8 mouse cellular contexts compared by ENCODE assay signal in the genomic region with DNA sequence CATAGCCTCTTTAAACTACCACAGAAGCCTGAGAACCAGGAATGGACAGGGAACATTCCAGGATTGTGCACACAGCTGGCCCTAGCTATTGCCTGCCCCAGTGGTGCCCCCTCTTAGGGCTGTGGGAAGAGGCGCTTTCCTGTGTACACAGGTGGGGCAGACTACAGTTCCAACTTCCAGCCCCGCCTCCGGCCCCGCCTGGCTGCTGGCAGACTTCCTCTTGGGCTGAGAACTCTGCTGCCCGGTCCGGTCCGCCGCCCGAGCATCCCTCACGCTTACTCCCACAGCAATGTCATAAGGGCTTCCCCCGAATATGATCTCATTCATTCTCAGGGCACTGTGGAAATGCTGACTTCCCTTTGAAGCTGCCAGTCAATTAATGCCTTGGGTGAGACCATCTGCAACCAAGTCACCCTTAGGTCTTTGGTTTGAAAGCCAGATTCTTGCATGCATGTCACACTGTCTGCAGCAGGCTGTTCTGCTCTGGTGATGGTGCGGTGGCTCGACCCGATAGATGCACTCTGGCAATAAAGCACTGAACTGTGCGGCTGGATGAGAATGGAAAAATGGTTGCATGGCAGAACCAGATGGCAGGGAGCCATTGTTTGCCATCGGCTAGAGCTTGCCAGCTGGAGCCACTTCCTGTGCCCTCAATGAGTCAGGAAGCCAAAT. TPM values are rescaled to one million over a fixed set of nuclear protein-coding genes. Genes with fewer than 3 reads are reported as not detected.
DNase-seq lines count a peak whose midpoint lies in the region; ATAC-seq lines count a peak whose summit lies in the region.

No protein-coding gene starts in this region.

- no peaks in the 10 kb centered on the region for H3K9me3 ChIP-seq in forebrain, embryonic 15.5 days
- no peaks in the 10 kb centered on the region for H3K9me3 ChIP-seq in hindbrain, embryonic 12.5 days (replicated peaks)
- H3K9me3 ChIP-seq in limb, embryonic 15.5 days, result no peaks in the 10 kb centered on the region
- no peaks in the 10 kb centered on the region for H3K9me3 ChIP-seq in midbrain, embryonic 14.5 days (ENCODE audit: control insufficient read depth, low read length)

- peaks cover 11% of the 10 kb centered on the region for H3K4me1 ChIP-seq in forebrain, embryonic 15.5 days
- H3K4me1 ChIP-seq in hindbrain, embryonic 12.5 days, result peaks cover 7% of the 10 kb centered on the region; the same call in 1 of the 2 replicates
- peaks cover 19% of the 10 kb centered on the region for H3K4me1 ChIP-seq in limb, embryonic 15.5 days
- no peaks in the 10 kb centered on the region for H3K4me1 ChIP-seq in midbrain, embryonic 14.5 days (ENCODE audit: control insufficient read depth, insufficient read depth, low read length)

- no peak overlapping the region for H3K4me2 ChIP-seq in forebrain, embryonic 15.5 days (replicated peaks)
- no peak overlapping the region for H3K4me2 ChIP-seq in hindbrain, embryonic 12.5 days (replicated peaks)
- peak overlapping the region; percentile 31 for H3K4me2 ChIP-seq in limb, embryonic 15.5 days
- H3K4me2 ChIP-seq in midbrain, embryonic 14.5 days (ENCODE audit: low read length), result no peak overlapping the region

- no peak overlapping the region for H3K9ac ChIP-seq in forebrain, embryonic 15.5 days (replicated peaks)
- no peak overlapping the region for H3K9ac ChIP-seq in hindbrain, embryonic 12.5 days
- no peak overlapping the region for H3K9ac ChIP-seq in limb, embryonic 15.5 days
- no peak overlapping the region for H3K9ac ChIP-seq in midbrain, embryonic 14.5 days (replicated peaks; ENCODE audit: low read length)

- H3K27ac ChIP-seq in forebrain, embryonic 15.5 days (replicated peaks), result no peak overlapping the region
- H3K27ac ChIP-seq in hindbrain, embryonic 12.5 days, result 0 out of 2 replicates have a peak overlapping the region, but pooled peaks have one; percentile 24
- peak overlapping the region; percentile 72 for H3K27ac ChIP-seq in limb, embryonic 15.5 days
- no peak overlapping the region for H3K27ac ChIP-seq in midbrain, embryonic 14.5 days (replicated peaks; ENCODE audit: low read depth, low read length)

- no peaks in the 10 kb centered on the region for H3K36me3 ChIP-seq in forebrain, embryonic 15.5 days
- no peaks in the 10 kb centered on the region for H3K36me3 ChIP-seq in hindbrain, embryonic 12.5 days
- H3K36me3 ChIP-seq in limb, embryonic 15.5 days, result no peaks in the 10 kb centered on the region
- no peaks in the 10 kb centered on the region for H3K36me3 ChIP-seq in midbrain, embryonic 14.5 days (ENCODE audit: control insufficient read depth, insufficient read depth, low read length)

- peak; percentile 48; the same call in 1 of the 2 replicates for ATAC-seq in forebrain, embryonic 15.5 days (replicated peaks)
- peak; percentile 71 for ATAC-seq in hindbrain, embryonic 12.5 days (ENCODE audit: low FRiP score)
- peak; percentile 86 for ATAC-seq in limb, embryonic 15.5 days (ENCODE audit: insufficient number of reproducible peaks, low FRiP score, low TSS enrichment, low read depth)
- ATAC-seq in midbrain, embryonic 14.5 days (ENCODE audit: low FRiP score, low TSS enrichment), result no peak

- 41% methylated on average over 16 of the region's 16 CpGs for WGBS in forebrain, embryonic 15.5 days
- 44% methylated on average over 16 of the region's 16 CpGs for WGBS in hindbrain, embryonic 12.5 days
- 34% methylated on average over 16 of the region's 16 CpGs for WGBS in limb, embryonic 15.5 days
- WGBS in midbrain, embryonic 14.5 days, result 54% methylated on average over 16 of the region's 16 CpGs

- DNase-seq in CD4-positive, CD25-positive, alpha-beta regulatory T cell, adult 2 months (ENCODE audit: low read depth, low spot score), result peak; percentile 49
- peak; percentile 48 for DNase-seq in adrenal gland, postnatal 25 days
- DNase-seq in midbrain, embryonic 14.5 days, result peak; percentile 27
- DNase-seq in thymus, postnatal 0 days (ENCODE audit: low spot score), result peak; percentile 55
- no peak for DNase-seq in frontal cortex, postnatal 10 days (ENCODE audit: low spot score in 2 of 2)

- no peaks in the 10 kb centered on the region for H3K27me3 ChIP-seq in forebrain, embryonic 15.5 days
- no peaks in the 10 kb centered on the region for H3K27me3 ChIP-seq in hindbrain, embryonic 12.5 days
- H3K27me3 ChIP-seq in limb, embryonic 15.5 days, result no peaks in the 10 kb centered on the region
- H3K27me3 ChIP-seq in midbrain, embryonic 14.5 days (ENCODE audit: control insufficient read depth, insufficient read depth, low read length), result no peaks in the 10 kb centered on the region

- H3K4me3 ChIP-seq in forebrain, embryonic 15.5 days, result no peak overlapping the region
- no peak overlapping the region for H3K4me3 ChIP-seq in hindbrain, embryonic 12.5 days
- H3K4me3 ChIP-seq in limb, embryonic 15.5 days, result no peak overlapping the region
- H3K4me3 ChIP-seq in midbrain, embryonic 14.5 days (replicated peaks; ENCODE audit: low read depth, low read length), result no peak overlapping the region

RNA-seq across cellular contexts. Expression of a gene that starts 13.2 kb away (rescaled TPM):
- not detected in 2 replicates for total RNA-seq in adrenal gland, postnatal 25 days (2021)
- polyA plus RNA-seq in forebrain, embryonic 15.5 days (2015; fragmentation: Nextera tagmentation; extraction: Ambion mirVana), result not detected in 2 replicates
- 0.18 and 0.22 TPM in 2 replicates for polyA plus RNA-seq in hindbrain, embryonic 12.5 days (2016; fragmentation: Nextera tagmentation; extraction: Ambion mirVana)
- 2.6 and 3.4 TPM in 2 replicates for polyA plus RNA-seq in limb, embryonic 15.5 days (2015; fragmentation: Nextera tagmentation; extraction: Ambion mirVana)
- not detected in 2 replicates for polyA plus RNA-seq in midbrain, embryonic 14.5 days (2014; fragmentation: Nextera tagmentation; extraction: Ambion mirVana)
- polyA plus RNA-seq in thymus, postnatal 0 days (2015; fragmentation: Nextera tagmentation; extraction: Ambion mirVana), result not detected in 2 replicates

RNA-seq across cellular contexts. Expression of a gene that starts 38.9 kb away (rescaled TPM):
- total RNA-seq in adrenal gland, postnatal 25 days (2021), result 29.8 and 31.3 TPM in 2 replicates
- 4.9 and 5.6 TPM in 2 replicates for polyA plus RNA-seq in forebrain, embryonic 15.5 days (2015; fragmentation: Nextera tagmentation; extraction: Ambion mirVana)
- 19.4 and 22.2 TPM in 2 replicates for polyA plus RNA-seq in hindbrain, embryonic 12.5 days (2016; fragmentation: Nextera tagmentation; extraction: Ambion mirVana)
- 244 and 369 TPM in 2 replicates for polyA plus RNA-seq in limb, embryonic 15.5 days (2015; fragmentation: Nextera tagmentation; extraction: Ambion mirVana)
- polyA plus RNA-seq in midbrain, embryonic 14.5 days (2014; fragmentation: Nextera tagmentation; extraction: Ambion mirVana), result 1.4 and 3.6 TPM in 2 replicates
- 10.4 and 12.8 TPM in 2 replicates for polyA plus RNA-seq in thymus, postnatal 0 days (2015; fragmentation: Nextera tagmentation; extraction: Ambion mirVana)

Comparison
In these comparisons a context has a peak if more than half of its experiments do, and no peak if none do; other contexts are left out.
1. DNase-seq: peak in CD4-positive, CD25-positive, alpha-beta regulatory T cell, adult 2 months (single experiment), adrenal gland, postnatal 25 days (single experiment), midbrain, embryonic 14.5 days (single experiment) and thymus, postnatal 0 days (single experiment); none in frontal cortex, postnatal 10 days (0 of 2).
2. H3K27ac ChIP-seq: peak in hindbrain, embryonic 12.5 days (single experiment) and limb, embryonic 15.5 days (single experiment); none in forebrain, embryonic 15.5 days (single experiment) and midbrain, embryonic 14.5 days (single experiment).
3. RNA of a gene that starts 38.9 kb away (polyA plus RNA-seq): 244 to 369 TPM in limb, embryonic 15.5 days; 19.4 to 22.2 TPM in hindbrain, embryonic 12.5 days, 10.4 to 12.8 TPM in thymus, postnatal 0 days, 4.9 to 5.6 TPM in forebrain, embryonic 15.5 days and 1.4 to 3.6 TPM in midbrain, embryonic 14.5 days; every median in the first group is over 10 times any median in the second.